Mouse (Mus musculus): ENCODE results near the gene Miip. TPM values are rescaled to one million over a fixed set of nuclear protein-coding genes. Genes with fewer than 3 reads are reported as not detected.

The Miip gene
- 82.1 and 132 TPM in 2 replicates for polyA plus RNA-seq (2012; rRNA removed)

- TF ChIP-seq POLR2A (IDR thresholded peaks at IDR 0.05; ENCODE audit: borderline replicate concordance, extremely low read depth, insufficient read depth, insufficient read length, poor library complexity, severe bottlenecking), result peak; percentile 49; the same call in 1 of the 2 replicates
- 0 out of 2 replicates have a peak, but pooled peaks have one; percentile 5 for TF ChIP-seq CTCF (IDR thresholded peaks at IDR 0.05; ENCODE audit: borderline replicate concordance, extremely low read depth, insufficient read depth, insufficient read length)
Observed at GRCm38 (mm10) chr4:147868450-147869031, at the start of gene Miip, which contains the start of gene Fv1. Gene Miip, minus strand, starts transcription at chr4:147868816. Gene Fv1, plus strand, starts transcription at chr4:147868979.

GRCm38 (mm10) chr4:147909486-147909885, 40.9 kb upstream of the Miip start:
- DNase-seq (ENCODE audit: low read depth), result no peak
- TF ChIP-seq POLR2A (IDR thresholded peaks at IDR 0.05; ENCODE audit: borderline replicate concordance, extremely low read depth, insufficient read depth, insufficient read length, poor library complexity, severe bottlenecking) (no peak), CTCF (IDR thresholded peaks at IDR 0.05; ENCODE audit: borderline replicate concordance, extremely low read depth, insufficient read depth, insufficient read length) (no peak)

More at GRCm38 (mm10) chr4:147868450-147869031, at the start of gene Miip, which contains the start of gene Fv1:
- peak; percentile 99 for DNase-seq (ENCODE audit: low read depth)

GRCm38 (mm10) chr4:147906230-147906629, 37.6 kb upstream of the Miip start:
- TF ChIP-seq POLR2A (IDR thresholded peaks at IDR 0.05; ENCODE audit: borderline replicate concordance, extremely low read depth, insufficient read depth, insufficient read length, poor library complexity, severe bottlenecking) (no peak), CTCF (IDR thresholded peaks at IDR 0.05; ENCODE audit: borderline replicate concordance, extremely low read depth, insufficient read depth, insufficient read length) (no peak)
- DNase-seq (ENCODE audit: low read depth), result no peak

GRCm38 (mm10) chr4:147905090-147905659, 36.6 kb upstream of the Miip start:
- DNase-seq (ENCODE audit: low read depth), result no peak
- no peak for TF ChIP-seq CTCF (IDR thresholded peaks at IDR 0.05; ENCODE audit: borderline replicate concordance, extremely low read depth, insufficient read depth, insufficient read length)
- peak; percentile 42; the same call in 1 of the 2 replicates for TF ChIP-seq POLR2A (IDR thresholded peaks at IDR 0.05; ENCODE audit: borderline replicate concordance, extremely low read depth, insufficient read depth, insufficient read length, poor library complexity, severe bottlenecking)

GRCm38 (mm10) chr4:147904313-147905089, 35.9 kb upstream of the Miip start, which contains the start of gene Mfn2:
Gene Mfn2, minus strand, starts transcription at chr4:147904704.
- peak; percentile 97 for DNase-seq (ENCODE audit: low read depth)
- TF ChIP-seq POLR2A (IDR thresholded peaks at IDR 0.05; ENCODE audit: borderline replicate concordance, extremely low read depth, insufficient read depth, insufficient read length, poor library complexity, severe bottlenecking) (peak; percentile 51; the same call in 1 of the 2 replicates), CTCF (IDR thresholded peaks at IDR 0.05; ENCODE audit: borderline replicate concordance, extremely low read depth, insufficient read depth, insufficient read length) (no peak)

GRCm38 (mm10) chr4:147903601-147904000, 35.0 kb upstream of the Miip start:
- no peak for DNase-seq (ENCODE audit: low read depth)
- TF ChIP-seq CTCF (IDR thresholded peaks at IDR 0.05; ENCODE audit: borderline replicate concordance, extremely low read depth, insufficient read depth, insufficient read length) (no peak), POLR2A (IDR thresholded peaks at IDR 0.05; ENCODE audit: borderline replicate concordance, extremely low read depth, insufficient read depth, insufficient read length, poor library complexity, severe bottlenecking) (no peak)

- no peak for DNase-seq (ENCODE audit: low read depth)
Observed at GRCm38 (mm10) chr4:147902906-147903500, 34.4 kb upstream of the Miip start.

GRCm38 (mm10) chr4:147900452-147900851, 31.8 kb upstream of the Miip start:
- DNase-seq (ENCODE audit: low read depth), result no peak

More at GRCm38 (mm10) chr4:147902906-147903500, 34.4 kb upstream of the Miip start:
- no peak for TF ChIP-seq CTCF (IDR thresholded peaks at IDR 0.05; ENCODE audit: borderline replicate concordance, extremely low read depth, insufficient read depth, insufficient read length)
- TF ChIP-seq POLR2A (IDR thresholded peaks at IDR 0.05; ENCODE audit: borderline replicate concordance, extremely low read depth, insufficient read depth, insufficient read length, poor library complexity, severe bottlenecking), result no peak

GRCm38 (mm10) chr4:147897348-147897747, 28.7 kb upstream of the Miip start:
- no peak for TF ChIP-seq POLR2A (IDR thresholded peaks at IDR 0.05; ENCODE audit: borderline replicate concordance, extremely low read depth, insufficient read depth, insufficient read length, poor library complexity, severe bottlenecking)
- TF ChIP-seq CTCF (IDR thresholded peaks at IDR 0.05; ENCODE audit: borderline replicate concordance, extremely low read depth, insufficient read depth, insufficient read length), result no peak
- DNase-seq (ENCODE audit: low read depth), result no peak

More at GRCm38 (mm10) chr4:147900452-147900851, 31.8 kb upstream of the Miip start:
- TF ChIP-seq POLR2A (IDR thresholded peaks at IDR 0.05; ENCODE audit: borderline replicate concordance, extremely low read depth, insufficient read depth, insufficient read length, poor library complexity, severe bottlenecking), result no peak
- TF ChIP-seq CTCF (IDR thresholded peaks at IDR 0.05; ENCODE audit: borderline replicate concordance, extremely low read depth, insufficient read depth, insufficient read length), result no peak

GRCm38 (mm10) chr4:147896411-147896810, 27.8 kb upstream of the Miip start:
- no peak for DNase-seq (ENCODE audit: low read depth)
- TF ChIP-seq CTCF (IDR thresholded peaks at IDR 0.05; ENCODE audit: borderline replicate concordance, extremely low read depth, insufficient read depth, insufficient read length) (no peak), POLR2A (IDR thresholded peaks at IDR 0.05; ENCODE audit: borderline replicate concordance, extremely low read depth, insufficient read depth, insufficient read length, poor library complexity, severe bottlenecking) (no peak)

Measured in brain, embryonic 14.5 days (tissue).